Mouse (Mus musculus) olfactory bulb, adult 2 months (tissue): ENCODE data around the gene Dusp8.

Experiments
- CTCF ChIP-seq: fragments of 200-500 bp; IDR thresholded peaks from 2 replicates; pipeline ENCODE4 v1.5.1; 2012; ENCODE audit warnings: low read depth, mild to moderate bottlenecking, low read length, moderate library complexity; ENCODE audit not compliant: insufficient read depth
- POLR2A ChIP-seq: fragments of 200-500 bp; IDR thresholded peaks from 2 replicates; pipeline ENCODE4 v1.6.1; 2012; ENCODE audit warnings: mild to moderate bottlenecking, low read depth, low read length, moderate library complexity; ENCODE audit not compliant: insufficient read depth

DNA sequence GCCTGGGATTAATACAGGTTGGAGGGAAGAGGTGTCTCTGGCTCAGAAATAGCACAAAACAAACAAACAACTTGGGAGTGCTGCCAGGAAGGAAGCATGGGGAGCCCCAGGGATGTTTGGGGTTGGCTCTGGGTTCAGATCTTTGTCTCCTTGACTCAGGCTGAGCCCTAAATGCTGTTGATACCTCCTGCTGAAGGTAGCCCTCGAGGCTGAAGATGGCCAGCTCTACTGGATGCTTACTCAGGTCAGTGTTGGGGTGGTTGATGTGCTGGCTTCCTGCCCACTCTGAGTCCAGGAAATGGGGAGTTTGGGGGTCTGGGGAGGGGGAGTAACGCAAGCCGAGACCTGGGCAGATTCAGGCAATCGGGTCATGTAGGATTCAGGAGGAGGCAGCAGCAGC, 1.1 kb upstream of the Dusp8 start:
- TF ChIP-seq CTCF (no peak), POLR2A (no peak)
